Mouse (Mus musculus) adrenal gland, adult 2 months (tissue): ENCODE measurements at regions not wholly inside any gene's neighbourhood (a gene's known extent, or its start where the extent isn't known, plus 50 kb on each side); places are given as distances from the start of the nearest gene placed in this dataset.

ENCODE experiments used
- DNase-seq: peaks from one replicate; pipeline ENCODE4 v3.0.0; 2021

DNA sequence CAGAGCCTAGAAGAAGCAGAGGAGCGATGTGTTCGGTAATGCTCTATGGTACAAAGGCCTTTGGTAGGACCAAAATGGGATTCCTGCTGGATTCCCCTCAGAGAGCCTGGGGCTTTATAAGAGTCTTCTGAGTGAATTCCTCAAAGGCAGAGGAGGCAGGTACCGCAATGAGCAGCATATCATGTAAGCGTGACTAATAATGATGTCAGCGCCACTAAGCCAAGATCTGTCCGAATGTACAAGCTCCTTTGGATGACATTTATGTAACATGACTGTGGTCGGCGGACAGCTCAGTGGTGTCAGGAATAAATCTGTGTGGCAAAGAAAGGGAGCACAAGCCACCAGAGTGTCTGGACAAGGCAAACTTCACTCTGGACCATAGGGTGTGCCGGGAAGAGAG is 61.5 kb upstream of the Fer start:
- no peak for DNase-seq

DNA sequence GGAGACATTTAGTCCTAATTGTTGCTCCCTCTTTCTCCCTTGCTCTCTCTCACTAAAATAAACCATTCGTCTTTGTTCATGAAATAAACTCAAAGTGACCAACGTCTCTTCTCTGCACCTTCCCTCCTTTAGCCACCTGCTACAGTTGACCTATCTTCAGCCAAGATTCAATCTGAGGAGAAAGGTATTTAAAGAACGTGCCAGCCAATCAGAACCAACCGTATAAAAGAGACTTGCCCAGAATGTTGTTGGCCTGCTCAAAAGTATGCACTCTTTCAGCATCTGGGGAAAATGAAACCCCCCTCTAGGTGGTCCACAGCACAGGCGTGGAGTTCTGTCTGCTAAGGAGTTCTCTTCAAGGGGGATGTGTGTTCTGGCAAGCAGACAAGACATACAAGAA is 60.0 kb upstream of the Fer start:
- DNase-seq = no peak

DNA sequence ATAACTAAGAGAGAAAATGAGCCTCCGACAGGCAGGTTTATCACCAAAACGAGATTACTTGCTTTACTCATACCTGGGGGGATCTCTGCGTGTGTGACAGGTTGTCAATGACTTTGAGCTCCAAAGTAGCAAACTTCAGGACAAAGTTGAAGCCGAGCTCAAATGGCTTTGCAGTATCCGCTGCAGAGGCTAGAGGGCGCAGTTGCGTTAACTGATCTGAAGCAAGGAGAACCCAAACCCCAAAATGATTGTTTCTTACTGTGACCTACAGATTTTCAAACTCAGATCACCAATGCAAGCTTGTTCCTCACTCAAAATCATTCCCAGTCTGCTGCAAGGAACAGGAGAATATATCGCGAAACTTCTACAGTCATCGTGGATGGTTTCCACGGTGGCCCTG is 59.3 kb upstream of the Fer start:
- DNase-seq = peak; percentile 78

DNA sequence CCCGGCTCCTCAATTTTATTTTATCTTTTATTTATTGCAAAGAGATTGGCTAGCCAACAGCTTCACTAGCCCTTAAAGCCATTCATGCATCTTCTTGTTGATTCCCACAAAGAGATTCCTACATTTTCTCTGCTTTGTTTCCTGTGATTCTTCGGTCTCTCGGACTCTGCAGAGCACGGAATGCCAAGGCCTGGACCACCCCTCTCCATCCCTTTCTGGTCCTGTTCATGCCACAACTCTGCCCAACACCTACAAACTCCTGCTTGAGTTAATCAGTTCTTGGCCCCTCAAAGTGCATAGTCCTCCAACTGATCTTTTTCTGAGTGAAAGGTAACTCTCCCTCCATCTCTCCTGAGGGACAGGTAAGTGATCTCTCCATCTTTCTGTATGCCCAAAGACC is 58.4 kb upstream of the Fer start:
- no peak for DNase-seq

DNA sequence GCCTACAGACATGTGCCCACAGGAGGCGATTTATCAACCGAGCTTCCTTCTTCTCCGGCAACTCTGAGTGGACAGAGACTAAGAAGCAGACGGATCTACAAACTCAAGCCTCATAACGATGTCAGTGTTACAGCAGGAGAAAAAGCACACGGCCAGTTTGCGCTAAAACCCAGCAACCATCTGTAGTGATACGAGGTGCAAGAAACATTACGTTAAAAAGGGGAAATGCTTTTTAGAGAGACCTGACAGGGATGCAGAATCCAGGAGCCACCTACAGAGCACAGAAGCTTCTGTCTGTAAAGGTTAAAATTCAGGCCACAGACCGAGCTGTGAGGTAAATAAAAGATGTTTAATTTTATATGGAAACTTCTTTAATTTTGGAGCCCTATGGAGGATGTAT is 56.5 kb upstream of the Fer start:
- DNase-seq = no peak

DNA sequence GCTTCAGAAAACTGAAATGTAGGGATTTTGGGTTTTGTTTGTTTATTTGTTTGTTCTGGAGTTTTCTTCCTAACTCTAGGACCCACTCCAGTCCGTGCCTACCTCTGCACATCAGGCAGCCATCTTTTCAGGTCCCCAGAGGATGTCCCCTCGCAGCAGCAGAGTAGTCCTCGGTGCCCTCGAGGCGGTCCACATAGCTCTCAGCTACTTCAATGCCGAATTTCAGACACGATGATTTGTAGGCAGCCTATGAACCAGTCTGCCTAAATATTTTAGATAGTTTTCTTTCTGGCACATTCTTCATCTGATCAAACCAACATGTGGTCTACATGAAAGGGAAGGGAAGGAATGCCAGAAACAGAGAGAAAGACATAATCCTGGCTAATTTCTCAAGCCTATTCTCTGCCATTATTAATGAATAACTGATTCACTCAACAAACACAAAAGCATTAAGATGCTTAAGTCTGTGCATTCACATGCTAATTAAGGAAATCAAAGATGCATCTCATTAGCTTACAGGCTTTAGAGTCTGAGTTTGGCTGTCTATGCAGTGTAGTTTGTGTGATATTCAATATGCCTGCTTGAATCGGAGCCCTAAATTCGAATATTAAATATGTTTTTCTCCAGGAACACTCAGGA is 55.2 kb upstream of the Fer start:
- no peak for DNase-seq

DNA sequence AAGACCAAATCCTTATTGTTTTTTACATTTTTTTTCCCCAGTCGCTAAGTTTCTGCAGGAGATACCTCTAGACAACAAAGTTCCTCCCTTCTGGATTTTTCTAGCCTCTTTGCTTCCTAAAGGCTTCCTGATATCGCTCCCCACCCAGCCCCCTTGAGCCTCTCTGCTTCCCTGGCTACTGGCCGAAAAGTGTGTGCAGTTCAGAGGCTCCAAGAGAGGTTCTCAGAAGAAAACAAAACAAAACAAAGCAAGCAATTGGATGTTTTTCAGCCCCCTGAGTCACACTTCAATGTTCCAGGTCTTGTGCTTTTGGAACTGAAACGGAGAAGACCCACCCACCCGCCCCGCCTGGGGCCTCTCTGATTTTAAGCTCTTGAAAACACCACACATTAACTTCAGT is 54.1 kb upstream of the Fer start:
- DNase-seq = no peak

DNA sequence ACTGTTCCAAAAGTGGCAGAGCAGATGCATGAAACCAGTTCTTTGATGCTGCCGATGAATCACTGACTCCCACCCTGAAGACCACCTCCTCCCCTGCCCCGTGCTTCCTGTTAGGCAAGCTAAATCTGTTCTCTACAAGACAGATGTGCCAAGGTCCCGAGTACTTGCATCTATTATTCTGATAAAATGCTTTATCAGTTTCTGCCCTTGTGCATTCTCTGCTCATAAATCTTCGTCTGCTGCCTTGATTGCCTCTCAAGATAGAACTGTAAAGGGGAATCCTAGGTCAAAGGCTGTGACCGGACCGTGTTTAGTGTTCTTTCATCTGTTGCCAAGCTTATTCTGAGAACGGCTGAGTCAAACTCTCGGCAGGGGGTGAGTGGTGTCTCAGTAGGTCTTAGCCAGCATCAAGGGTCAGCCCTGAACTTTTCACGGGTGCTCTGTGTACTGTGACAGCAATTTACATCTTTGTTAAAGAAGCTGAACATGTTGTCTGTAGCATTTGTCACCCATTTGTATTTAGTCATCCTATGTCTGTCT is 51.5 kb upstream of the Fer start:
- peak; percentile 80 for DNase-seq

DNA sequence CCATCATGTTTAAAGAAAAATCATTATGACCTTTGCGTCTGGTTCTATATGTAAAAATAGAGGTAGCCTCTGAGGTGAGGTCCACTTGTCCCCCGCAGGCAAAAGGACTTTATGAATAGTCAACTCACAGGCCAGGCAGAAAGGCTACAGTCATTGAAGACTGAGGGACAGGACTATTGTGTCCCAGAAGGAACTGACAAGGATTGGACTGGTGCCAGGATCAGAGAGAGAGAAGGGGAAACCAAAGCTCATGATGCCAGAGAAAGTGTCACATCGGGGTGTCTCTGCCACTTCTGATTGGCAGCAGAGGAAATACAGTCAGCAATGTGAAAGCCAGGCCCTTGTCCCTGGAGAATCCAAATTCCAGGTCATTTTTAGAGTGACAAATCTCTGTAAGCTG is 50.3 kb upstream of the Fer start:
- no peak for DNase-seq
